Mouse (Mus musculus) cortical plate, adult 2 months (tissue): ENCODE results near the gene 1700020D05Rik.
A peak's percentile ranks its signal among the peaks of the same experiment; 100 is the strongest.

Source experiments
- CTCF ChIP-seq: fragments of 200-500 bp; IDR thresholded peaks from 2 replicates; pipeline ENCODE4 v1.5.1; 2011; ENCODE audit warnings: mild to moderate bottlenecking, control low read depth, low read length; ENCODE audit not compliant: insufficient read depth; ENCODE audit errors: extremely low read depth
- POLR2A ChIP-seq: fragments of 200-500 bp; IDR thresholded peaks from 2 replicates; pipeline ENCODE4 v1.6.1; 2011; ENCODE audit warnings: mild to moderate bottlenecking, low read length, control low read depth; ENCODE audit not compliant: insufficient read depth; ENCODE audit errors: extremely low read depth

DNA sequence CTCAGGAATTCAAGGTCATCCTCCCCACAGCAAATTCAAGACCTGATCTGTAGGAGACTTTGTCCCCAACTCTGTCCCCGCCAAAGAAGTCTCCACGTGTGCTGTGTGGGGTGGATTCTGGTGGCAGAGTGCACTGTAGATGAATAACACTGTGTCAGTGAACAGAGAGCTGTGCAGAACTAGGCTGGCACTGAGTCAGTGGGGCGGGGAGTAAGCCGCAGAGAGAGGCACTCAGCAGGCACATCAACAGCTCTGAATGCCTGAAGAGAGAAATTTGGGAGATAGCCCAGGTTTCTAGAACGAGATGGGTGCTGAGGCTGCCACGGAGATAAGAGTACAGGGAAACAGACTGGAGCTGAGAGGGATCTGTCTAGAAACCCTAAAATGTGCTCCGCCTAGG, 44.6 kb downstream of the 1700020D05Rik start:
- TF ChIP-seq CTCF (no peak), POLR2A (0 out of 2 replicates have a peak, but pooled peaks have one; percentile 25)
